Mouse (Mus musculus) adipocyte (in vitro differentiated cells): ENCODE measurements around the gene Atp2b4.

Source experiments
- DNase-seq: peaks from one replicate; pipeline ENCODE4 v3.0.0-alpha.2; 2016; ENCODE audit warnings: low spot score

Gene Atp2b4

DNA sequence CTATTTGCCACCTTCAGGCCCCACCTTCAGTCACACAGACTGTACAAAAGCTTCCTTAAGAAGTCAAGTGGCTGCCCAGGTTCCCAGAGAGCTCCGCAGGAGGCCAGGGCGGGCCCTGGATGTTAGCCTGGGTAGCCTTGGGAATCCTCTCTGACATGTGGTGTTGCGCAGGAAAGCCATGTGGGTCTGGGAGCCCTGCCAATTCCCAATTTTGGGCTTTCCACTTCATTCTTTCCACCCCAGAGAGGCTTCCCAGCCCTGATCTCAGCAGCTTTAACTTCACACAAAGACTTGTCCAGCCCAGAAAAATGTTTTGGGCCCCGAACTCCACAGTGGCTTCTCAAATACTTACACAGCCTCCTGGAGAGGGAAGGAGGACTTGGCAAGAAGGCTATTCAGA is 56.2 kb downstream of the Atp2b4 start:
- DNase-seq = peak; percentile 96

- no peak for DNase-seq
These were observed 58.3 kb downstream of the Atp2b4 start for GRCm38 (mm10) chr1:133742517-133742916.

DNA sequence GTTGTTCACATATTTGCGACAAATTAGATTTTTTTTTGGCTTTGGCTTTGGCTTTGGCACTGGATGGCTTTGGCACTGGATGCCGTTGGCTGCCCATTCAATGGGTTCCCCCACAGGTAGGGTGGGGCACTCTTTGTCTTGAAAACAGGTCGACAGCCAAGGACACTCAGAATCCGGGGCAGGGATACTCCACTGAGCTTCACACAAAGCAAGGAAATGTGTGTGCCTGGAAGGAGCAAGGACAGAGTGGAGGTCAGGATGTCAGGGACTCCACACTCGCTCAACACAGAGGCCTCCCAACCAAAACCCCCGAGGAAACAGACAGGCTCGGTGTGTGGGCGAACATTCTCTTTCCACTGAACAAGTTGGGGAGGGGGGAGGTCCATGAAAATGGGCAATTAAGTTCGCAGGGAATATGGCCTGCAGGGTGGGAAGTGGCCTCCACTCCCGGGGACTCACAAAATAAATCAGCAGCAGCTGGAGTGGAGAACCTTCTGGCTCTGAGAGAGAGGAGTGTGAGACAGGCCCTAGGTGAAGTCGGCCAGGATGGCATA is 58.9 kb downstream of the Atp2b4 start:
- no peak for DNase-seq

DNA sequence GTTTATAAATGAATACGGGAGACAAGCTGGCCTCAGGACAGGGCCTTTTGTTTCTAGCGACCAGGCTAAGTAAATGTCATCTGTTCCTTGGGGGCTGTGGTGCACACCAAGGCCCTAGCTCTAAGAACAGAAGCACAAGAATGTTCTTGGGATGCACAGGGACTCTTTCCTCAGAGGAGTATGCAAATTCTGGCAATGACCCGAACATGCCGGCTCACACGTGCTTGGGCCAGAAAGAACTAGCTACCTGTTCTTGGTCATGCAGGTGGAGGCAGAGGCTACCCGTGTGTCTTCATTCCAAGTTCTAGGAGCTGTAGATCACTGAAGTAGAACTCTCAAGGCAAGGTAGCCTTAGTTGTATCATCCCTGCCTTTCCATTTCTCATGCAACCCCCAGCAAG is 59.7 kb downstream of the Atp2b4 start:
- no peak for DNase-seq

DNA sequence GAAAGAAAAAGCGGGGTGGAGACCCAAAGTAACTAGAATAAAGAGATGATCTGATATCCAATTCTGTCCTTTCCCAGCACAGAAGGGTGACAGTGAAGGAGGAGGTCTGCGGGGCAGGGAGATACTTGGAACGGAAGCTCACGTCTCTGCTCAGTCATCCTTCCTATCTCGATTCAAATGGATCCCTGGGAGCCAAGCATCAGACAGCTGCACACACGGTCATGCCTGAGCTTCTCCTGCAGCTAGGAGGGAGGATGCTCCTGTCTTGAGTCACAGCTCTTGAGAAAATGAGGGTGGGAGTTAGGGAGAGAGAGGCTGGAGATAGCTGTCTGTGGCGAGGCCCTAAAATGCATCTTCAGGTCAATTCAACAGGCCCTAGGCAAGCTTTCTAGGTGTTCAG is 64.2 kb downstream of the Atp2b4 start:
- no peak for DNase-seq

DNA sequence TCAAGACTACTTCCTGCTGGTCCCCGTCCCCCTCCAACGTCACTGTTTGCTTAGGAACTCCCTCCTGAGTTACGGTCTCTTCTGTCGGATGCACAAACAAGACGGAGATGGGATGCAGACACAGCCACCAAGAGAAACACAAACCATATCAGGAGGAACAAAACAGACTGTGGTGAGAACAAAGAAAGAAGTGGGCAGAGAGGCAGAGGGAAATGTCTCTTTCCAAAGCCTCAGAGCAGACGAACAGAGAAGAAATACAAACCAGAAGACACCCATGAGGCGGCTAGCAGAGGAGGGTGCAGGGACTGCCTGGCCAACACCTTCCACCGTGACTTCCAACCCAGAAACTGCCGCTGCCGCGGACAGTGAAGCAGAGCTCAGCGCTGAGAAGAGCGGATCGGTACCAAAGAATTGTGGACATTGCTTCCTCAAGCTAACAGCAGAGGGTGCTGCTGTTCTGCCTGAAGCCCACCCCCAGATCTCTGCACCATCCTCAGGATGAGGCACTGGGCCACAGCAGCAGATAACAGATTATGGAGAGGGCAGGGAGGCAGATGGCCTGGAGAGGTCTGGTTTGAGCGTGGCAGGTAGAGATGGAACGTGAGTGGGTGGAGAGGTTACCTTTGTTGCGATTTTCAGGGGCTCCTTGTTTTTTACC is 64.7 kb downstream of the Atp2b4 start:
- peak; percentile 42 for DNase-seq

GRCm38 (mm10) chr1:133732814-133733213 is 68.0 kb downstream of the Atp2b4 start:
- DNase-seq = no peak

DNA sequence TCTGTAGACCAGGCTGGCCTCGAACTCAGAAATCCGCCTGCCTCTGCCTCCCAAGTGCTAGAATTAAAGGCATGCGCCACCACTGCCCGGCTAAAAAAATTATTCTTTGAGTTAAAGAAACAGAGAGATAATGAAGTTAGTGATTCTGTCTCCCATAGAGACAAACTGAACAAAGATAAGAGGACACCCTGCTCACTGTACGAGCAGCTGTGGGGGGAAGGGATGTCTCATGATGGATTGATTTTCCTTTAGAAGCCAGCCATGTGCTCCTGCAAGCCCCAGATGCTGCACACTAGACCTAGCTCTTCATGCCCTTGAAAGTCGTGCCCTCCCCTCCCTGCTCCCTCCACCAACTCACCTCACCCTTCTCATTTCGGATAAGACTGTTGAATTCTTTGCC is 72.5 kb downstream of the Atp2b4 start:
- no peak for DNase-seq

GRCm38 (mm10) chr1:133720342-133720741 is 80.5 kb downstream of the Atp2b4 start:
- no peak for DNase-seq

- no peak for DNase-seq
These were observed 82.1 kb downstream of the Atp2b4 start for GRCm38 (mm10) chr1:133718786-133719185.

- no peak for DNase-seq
These were observed 82.5 kb downstream of the Atp2b4 start for GRCm38 (mm10) chr1:133718296-133718695.

DNA sequence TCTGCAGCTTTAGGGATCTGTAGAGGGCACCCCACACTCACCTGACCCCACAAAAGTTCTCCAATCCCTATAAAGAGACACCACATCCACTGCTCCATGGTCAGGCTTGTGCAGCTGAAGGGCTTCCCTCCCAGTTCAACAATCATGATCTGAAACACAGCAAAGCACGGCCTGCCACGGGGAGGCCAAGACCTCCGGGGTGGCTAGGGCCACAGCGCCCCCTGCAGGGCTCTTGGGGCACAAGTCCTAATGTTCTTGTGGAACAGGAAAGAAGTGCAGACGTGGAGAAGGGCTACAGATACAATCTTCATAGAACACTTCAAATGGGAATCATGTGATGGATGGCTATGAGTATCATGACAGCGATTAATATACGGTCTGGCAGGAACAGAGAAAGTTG is 84.4 kb downstream of the Atp2b4 start:
- DNase-seq = peak; percentile 45

DNA sequence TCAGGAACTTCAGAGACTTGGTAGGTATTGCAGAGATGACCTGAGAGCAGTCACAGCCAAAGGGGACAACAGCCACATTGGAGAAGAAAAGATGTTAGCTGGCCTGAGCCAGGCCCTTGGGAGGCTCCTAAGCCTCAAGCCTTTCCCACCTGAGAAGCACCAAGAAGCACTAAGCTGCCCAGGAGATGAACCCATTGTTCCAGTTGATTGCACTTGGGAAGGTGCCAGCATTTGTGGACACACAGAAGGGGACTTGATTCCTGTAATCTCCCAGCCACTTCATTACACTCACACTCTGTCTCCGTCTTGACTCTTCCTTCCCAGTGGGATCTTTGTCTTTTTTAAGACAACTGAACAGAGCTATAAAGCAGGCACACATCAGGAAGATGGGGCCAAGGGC is 85.7 kb downstream of the Atp2b4 start:
- DNase-seq = no peak

DNA sequence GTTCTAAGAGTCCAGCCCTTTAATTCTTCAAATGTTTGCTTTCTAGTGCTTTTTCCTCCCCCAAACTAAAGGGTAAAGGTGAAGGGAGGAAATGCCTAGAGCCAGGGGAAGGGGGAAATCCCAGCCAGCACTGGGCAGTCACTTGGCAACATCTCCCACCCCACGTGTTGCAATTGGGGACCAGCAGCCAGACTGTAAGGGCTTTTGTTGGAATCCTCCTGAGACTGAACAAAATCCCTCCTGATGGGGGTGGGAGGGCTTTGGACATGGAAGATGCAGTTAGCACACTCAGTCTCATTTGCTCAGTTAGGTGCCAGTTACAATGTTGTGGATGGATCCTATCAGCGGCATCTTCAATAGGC is 87.9 kb downstream of the Atp2b4 start:
- DNase-seq = peak; percentile 73

- no peak for DNase-seq
These were observed 88.4 kb downstream of the Atp2b4 start for GRCm38 (mm10) chr1:133712288-133713008.

DNA sequence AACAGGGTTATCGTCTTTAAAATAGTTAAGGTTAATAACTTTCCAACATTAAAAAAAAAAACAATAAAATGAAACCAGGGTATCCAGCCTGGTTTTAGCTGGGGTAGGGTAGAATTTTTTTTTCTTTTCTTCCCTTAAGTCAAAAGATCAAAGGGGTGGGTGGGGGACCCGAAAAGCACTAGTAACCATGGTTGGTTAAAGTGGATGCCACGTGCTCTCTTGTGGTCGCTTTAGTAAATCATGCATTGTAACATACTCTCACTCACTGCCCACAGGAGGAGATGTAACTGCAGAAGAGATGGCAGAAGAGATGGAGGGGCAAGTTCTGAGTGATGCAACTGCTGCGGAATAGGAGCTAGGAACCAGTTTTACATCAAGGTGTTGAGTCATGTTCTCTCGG is 89.5 kb downstream of the Atp2b4 start:
- DNase-seq = no peak

DNA sequence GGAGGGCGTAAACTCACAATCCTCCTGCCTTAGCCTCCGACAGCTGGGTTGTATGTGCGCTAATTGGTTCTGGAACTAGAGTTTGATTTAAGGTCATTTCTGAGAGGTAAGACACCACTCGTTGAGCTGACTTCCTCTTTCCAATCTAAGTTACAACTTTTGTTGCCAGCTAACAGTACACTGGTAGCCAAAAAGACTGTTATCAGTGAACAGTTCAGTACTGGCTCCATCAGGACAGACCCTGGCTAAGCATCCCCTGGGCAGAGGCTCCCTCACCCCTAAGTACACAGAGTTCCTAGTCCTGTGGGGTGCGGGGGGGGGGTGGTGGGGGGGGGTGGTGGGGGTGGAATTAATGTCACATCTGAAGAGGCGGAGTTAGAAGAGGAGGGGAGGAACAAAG is 89.9 kb downstream of the Atp2b4 start:
- no peak for DNase-seq

DNA sequence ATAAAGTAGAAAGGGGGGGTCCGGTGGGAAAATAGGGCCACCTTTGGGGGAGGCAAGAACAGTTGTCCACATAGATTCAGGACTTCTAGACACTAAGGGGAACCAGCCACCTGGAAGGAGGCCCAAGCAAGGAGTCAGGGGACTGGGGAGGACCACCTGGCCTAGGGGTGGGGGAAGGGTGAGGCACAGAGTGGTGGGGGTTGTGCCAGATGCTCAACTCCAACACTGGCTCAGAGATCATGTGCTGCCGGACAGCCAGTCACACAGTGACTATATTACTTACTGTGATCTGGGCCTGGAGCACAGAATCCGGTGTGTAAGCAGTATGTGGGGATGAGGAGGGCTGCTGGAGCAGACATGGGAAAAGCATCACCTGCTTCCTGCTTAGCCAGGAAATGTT is 91.5 kb downstream of the Atp2b4 start:
- DNase-seq = no peak

GRCm38 (mm10) chr1:133701824-133702223 is 99.0 kb downstream of the Atp2b4 start:
- DNase-seq = peak; percentile 41

GRCm38 (mm10) chr1:133697935-133698620 is 102.8 kb downstream of the Atp2b4 start:
- no peak for DNase-seq

GRCm38 (mm10) chr1:133695901-133696300 is 104.9 kb downstream of the Atp2b4 start:
- DNase-seq = no peak

DNA sequence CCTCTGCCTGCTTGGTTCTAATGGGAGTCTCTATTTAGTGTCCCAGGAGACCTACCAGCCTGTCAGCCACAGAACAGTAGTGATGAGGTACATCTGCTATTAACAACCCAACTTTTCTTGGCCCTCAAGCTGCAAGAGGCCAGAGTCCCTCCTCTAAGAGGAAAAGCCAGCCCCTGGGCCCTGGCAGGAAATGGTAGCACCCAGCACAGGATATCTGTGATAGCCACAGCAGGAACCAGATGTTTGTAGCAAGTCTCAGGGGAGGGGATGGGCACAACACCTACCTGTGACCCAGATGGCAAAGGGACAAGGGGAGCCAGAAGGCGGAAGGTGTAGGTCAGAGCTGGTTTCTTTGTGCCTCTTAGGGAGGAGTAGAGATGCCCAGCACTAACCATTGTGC is 106.0 kb downstream of the Atp2b4 start:
- DNase-seq = no peak

- no peak for DNase-seq
These were observed 106.5 kb downstream of the Atp2b4 start for GRCm38 (mm10) chr1:133694301-133694700.
